Mouse (Mus musculus): Measurements from ENCODE around the gene Vmn1r196. TPM values are rescaled to one million over a fixed set of nuclear protein-coding genes. Genes with fewer than 3 reads are reported as not detected.
"Not testable (repeated sequence)": the region's sequence is repeated elsewhere in the genome, so short reads cannot be mapped to it uniquely, and the experiment has no call there.

Vmn1r196 gene
- polyA plus RNA-seq (2014; fragmentation: Nextera tagmentation; extraction: Ambion mirVana): not detected in 2 replicates

GRCm38 (mm10) chr13:22289620-22290019 lies at the start of gene Vmn1r196:
Gene Vmn1r196 (plus strand): TSS chr13:22289920.
- no peak within 1 kb of the TSS for H3K4me2 ChIP-seq
- H3K27ac ChIP-seq (ENCODE audit: low read depth): no peak within 1 kb of the TSS
- no peak within 1 kb of the TSS for H3K4me3 ChIP-seq (ENCODE audit: low read depth, low read length)
- ATAC-seq (ENCODE audit: insufficient read depth) (no peak), DNase-seq (no peak)
- WGBS: 58% methylated on average over 2 of the region's 2 CpGs
- H3K36me3 ChIP-seq (ENCODE audit: insufficient read depth): no peaks in the 10 kb centered on the region
- H3K9me3 ChIP-seq (ENCODE audit: low read depth, low read length): no peaks in the 10 kb centered on the region
- no peak within 1 kb of the TSS for H3K9ac ChIP-seq
- H3K4me1 ChIP-seq (ENCODE audit: insufficient read depth): no peaks in the 10 kb centered on the region
- H3K27me3 ChIP-seq (ENCODE audit: insufficient read depth, low read length): no peaks in the 10 kb centered on the region
- no peak for TF ChIP-seq CTCF (IDR thresholded peaks at IDR 0.05; ENCODE audit: low read depth)

GRCm38 (mm10) chr13:22243915-22244314 lies 45.8 kb upstream of the Vmn1r196 start, which contains the start of gene Vmn1r194:
Gene Vmn1r194 (plus strand): TSS chr13:22244215.
- no peak within 1 kb of the TSS for H3K4me2 ChIP-seq
- H3K9ac ChIP-seq: no peak within 1 kb of the TSS
- DNase-seq (no peak), ATAC-seq (ENCODE audit: insufficient read depth) (no peak)
- no peaks in the 10 kb centered on the region for H3K36me3 ChIP-seq (ENCODE audit: insufficient read depth)
- no peaks in the 10 kb centered on the region for H3K4me1 ChIP-seq (ENCODE audit: insufficient read depth)
- H3K27ac ChIP-seq (ENCODE audit: low read depth): no peak within 1 kb of the TSS
- H3K9me3 ChIP-seq (ENCODE audit: low read depth, low read length): no peaks in the 10 kb centered on the region
- WGBS: 37% methylated on average over 1 of the region's 1 CpGs
- H3K4me3 ChIP-seq (ENCODE audit: low read depth, low read length): no peak within 1 kb of the TSS
- no peaks in the 10 kb centered on the region for H3K27me3 ChIP-seq (ENCODE audit: insufficient read depth, low read length)
- TF ChIP-seq CTCF (IDR thresholded peaks at IDR 0.05; ENCODE audit: low read depth): no peak

- 85% methylated on average over 1 of the region's 1 CpGs for whole genome bisulfite sequencing
- not testable (repeated sequence) for ATAC-seq (ENCODE audit: insufficient read depth)
Observed at GRCm38 (mm10) chr13:22270222-22270621, 19.5 kb upstream of the Vmn1r196 start, which contains the start of gene Vmn1r195. Gene Vmn1r195 (plus strand): TSS chr13:22270522.

GRCm38 (mm10) chr13:22271721-22272120 lies 18.0 kb upstream of the Vmn1r196 start:
- Histone ChIP-seq H3K9ac (no peak overlapping the region), H3K4me2 (no peak overlapping the region), H3K4me3 (ENCODE audit: low read depth, low read length) (no peak overlapping the region), H3K27ac (ENCODE audit: low read depth) (no peak overlapping the region), H3K9me3 (ENCODE audit: low read depth, low read length) (no peaks in the 10 kb centered on the region), H3K4me1 (ENCODE audit: insufficient read depth) (no peaks in the 10 kb centered on the region), H3K36me3 (ENCODE audit: insufficient read depth) (no peaks in the 10 kb centered on the region), H3K27me3 (ENCODE audit: insufficient read depth, low read length) (no peaks in the 10 kb centered on the region)
- DNase-seq: no peak
- TF ChIP-seq CTCF (IDR thresholded peaks at IDR 0.05; ENCODE audit: low read depth): no peak
- 42% methylated on average over 2 of the region's 2 CpGs for WGBS
- ATAC-seq (ENCODE audit: insufficient read depth): no peak

More at GRCm38 (mm10) chr13:22270222-22270621, 19.5 kb upstream of the Vmn1r196 start, which contains the start of gene Vmn1r195:
- DNase-seq; H3K27me3 ChIP-seq (ENCODE audit: insufficient read depth, low read length); H3K36me3 ChIP-seq (ENCODE audit: insufficient read depth); H3K4me1 ChIP-seq (ENCODE audit: insufficient read depth); H3K27ac ChIP-seq (ENCODE audit: low read depth); H3K4me2 ChIP-seq; H3K9ac ChIP-seq; H3K9me3 ChIP-seq (ENCODE audit: low read depth, low read length); H3K4me3 ChIP-seq (ENCODE audit: low read depth, low read length): not testable (repeated sequence)

GRCm38 (mm10) chr13:22284578-22284977 lies 5.1 kb upstream of the Vmn1r196 start:
- DNase-seq: peak; percentile 45
- Histone ChIP-seq H3K4me2 (no peak overlapping the region), H3K9ac (no peak overlapping the region), H3K27ac (ENCODE audit: low read depth) (no peak overlapping the region), H3K36me3 (ENCODE audit: insufficient read depth) (no peaks in the 10 kb centered on the region), H3K4me1 (ENCODE audit: insufficient read depth) (no peaks in the 10 kb centered on the region), H3K9me3 (ENCODE audit: low read depth, low read length) (no peaks in the 10 kb centered on the region), H3K27me3 (ENCODE audit: insufficient read depth, low read length) (no peaks in the 10 kb centered on the region), H3K4me3 (ENCODE audit: low read depth, low read length) (no peak overlapping the region)
- WGBS: 33% methylated on average over 2 of the region's 2 CpGs
- TF ChIP-seq CTCF (IDR thresholded peaks at IDR 0.05; ENCODE audit: low read depth): 0 out of 2 replicates have a peak, but pooled peaks have one; percentile 14
- no peak for ATAC-seq (ENCODE audit: insufficient read depth)

GRCm38 (mm10) chr13:22308075-22308474 lies 18.4 kb downstream of the Vmn1r196 start:
- not testable (repeated sequence) for H3K4me3 ChIP-seq (ENCODE audit: low read depth, low read length); H3K36me3 ChIP-seq (ENCODE audit: insufficient read depth); DNase-seq; H3K9ac ChIP-seq; H3K27ac ChIP-seq (ENCODE audit: low read depth); H3K9me3 ChIP-seq (ENCODE audit: low read depth, low read length); H3K4me2 ChIP-seq; H3K27me3 ChIP-seq (ENCODE audit: insufficient read depth, low read length); H3K4me1 ChIP-seq (ENCODE audit: insufficient read depth); ATAC-seq (ENCODE audit: insufficient read depth)
- WGBS: 89% methylated on average over 5 of the region's 5 CpGs

- ATAC-seq (ENCODE audit: insufficient read depth): no peak
- TF ChIP-seq CTCF (IDR thresholded peaks at IDR 0.05; ENCODE audit: low read depth): no peak
- Histone ChIP-seq H3K27me3 (ENCODE audit: insufficient read depth, low read length) (no peaks in the 10 kb centered on the region), H3K36me3 (ENCODE audit: insufficient read depth) (no peaks in the 10 kb centered on the region), H3K27ac (ENCODE audit: low read depth) (no peak overlapping the region), H3K4me1 (ENCODE audit: insufficient read depth) (no peaks in the 10 kb centered on the region), H3K9me3 (ENCODE audit: low read depth, low read length) (no peaks in the 10 kb centered on the region), H3K4me2 (no peak overlapping the region), H3K4me3 (ENCODE audit: low read depth, low read length) (no peak overlapping the region), H3K9ac (no peak overlapping the region)
- WGBS: 70% methylated on average over 2 of the region's 2 CpGs
- DNase-seq: peak; percentile 8
Observed at GRCm38 (mm10) chr13:22315361-22315760, 25.6 kb downstream of the Vmn1r196 start.

GRCm38 (mm10) chr13:22317366-22317765 lies 27.6 kb downstream of the Vmn1r196 start:
- Histone ChIP-seq H3K27ac (ENCODE audit: low read depth) (no peak overlapping the region), H3K9me3 (ENCODE audit: low read depth, low read length) (no peaks in the 10 kb centered on the region), H3K4me3 (ENCODE audit: low read depth, low read length) (no peak overlapping the region), H3K9ac (no peak overlapping the region), H3K36me3 (ENCODE audit: insufficient read depth) (no peaks in the 10 kb centered on the region), H3K4me2 (no peak overlapping the region), H3K27me3 (ENCODE audit: insufficient read depth, low read length) (no peaks in the 10 kb centered on the region), H3K4me1 (ENCODE audit: insufficient read depth) (no peaks in the 10 kb centered on the region)
- no peak for DNase-seq
- WGBS: 68% methylated on average over 2 of the region's 2 CpGs
- ATAC-seq (ENCODE audit: insufficient read depth): no peak
- TF ChIP-seq CTCF (IDR thresholded peaks at IDR 0.05; ENCODE audit: low read depth): no peak
